Mouse (Mus musculus): ENCODE results near the gene Acer3. TPM values are rescaled to one million over a fixed set of nuclear protein-coding genes. Genes with fewer than 3 reads are reported as not detected.

The Acer3 gene
- total RNA-seq (2015; ENCODE audit: low replicate concordance) = 18.4 and 22.2 TPM in 2 replicates
- total RNA-seq (2017; ENCODE audit: low replicate concordance) = 17.0 and 27.6 TPM in 2 replicates

DNA sequence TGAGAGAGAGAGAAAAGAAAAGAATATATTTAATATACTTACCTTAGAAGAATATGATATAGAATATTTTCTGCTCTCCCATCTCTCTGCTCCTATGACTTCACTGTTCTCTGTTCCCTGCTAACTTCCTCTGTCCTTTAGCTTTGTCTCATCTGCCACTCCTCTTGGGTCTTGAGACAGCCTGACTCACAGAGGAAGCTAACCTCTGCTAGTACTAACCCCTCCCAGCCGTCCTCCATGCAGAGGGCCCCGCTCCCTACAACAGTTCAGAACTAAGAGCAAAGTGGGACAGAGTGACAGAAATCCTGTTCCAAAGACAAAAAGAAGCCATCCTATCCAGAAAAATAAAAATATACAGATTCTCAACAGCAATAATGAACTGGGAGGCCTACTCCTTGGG is at the start of gene Acer3:
Acer3 (minus strand) TSS at position 126 of the 400 bp plus-strand sequence.
- no peak for ATAC-seq (replicated peaks; ENCODE audit: low FRiP score, poor library complexity, severe bottlenecking)

DNA sequence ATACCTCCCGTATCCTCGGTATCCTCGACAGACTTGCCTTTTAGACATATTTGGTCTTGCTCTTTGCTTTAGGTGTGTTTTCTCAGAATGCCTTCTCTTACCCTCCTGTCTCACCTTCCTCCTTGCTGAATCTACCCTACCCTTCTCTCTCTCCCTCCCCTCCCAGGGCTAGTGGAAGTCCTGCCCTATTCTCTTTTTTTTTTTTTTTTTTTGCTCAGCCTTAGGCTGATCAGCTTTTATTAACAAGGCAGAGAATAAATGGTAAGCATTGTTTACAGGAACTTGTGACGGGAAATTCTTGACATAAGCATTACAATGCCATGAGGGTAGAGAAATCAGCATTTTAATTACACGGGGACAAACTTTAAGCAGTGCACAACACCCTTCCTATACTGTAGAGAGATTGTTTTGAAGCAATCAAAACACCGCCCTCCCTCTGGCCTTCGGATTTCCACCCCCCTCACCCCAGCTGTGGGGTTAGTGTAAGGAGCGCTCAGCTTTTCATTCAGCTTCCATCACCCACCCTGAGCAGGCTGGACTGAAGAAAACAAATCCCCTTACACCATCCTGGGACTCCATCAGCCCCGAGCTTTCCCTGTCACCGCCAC is 48.9 kb upstream of the Acer3 start:
- no peak for ATAC-seq (replicated peaks; ENCODE audit: low FRiP score, poor library complexity, severe bottlenecking)

GRCm38 (mm10) chr7:98361662-98362061 is 40.7 kb upstream of the Acer3 start:
- no peak for ATAC-seq (replicated peaks; ENCODE audit: low FRiP score, poor library complexity, severe bottlenecking)

GRCm38 (mm10) chr7:98361063-98361652 is 40.1 kb upstream of the Acer3 start, which contains the start of gene Tsku:
Gene Tsku (minus strand): TSS chr7:98361328.
- ATAC-seq (replicated peaks; ENCODE audit: low FRiP score, poor library complexity, severe bottlenecking) = no peak

GRCm38 (mm10) chr7:98360621-98360990 is 39.6 kb upstream of the Acer3 start:
- no peak for ATAC-seq (replicated peaks; ENCODE audit: low FRiP score, poor library complexity, severe bottlenecking)

DNA sequence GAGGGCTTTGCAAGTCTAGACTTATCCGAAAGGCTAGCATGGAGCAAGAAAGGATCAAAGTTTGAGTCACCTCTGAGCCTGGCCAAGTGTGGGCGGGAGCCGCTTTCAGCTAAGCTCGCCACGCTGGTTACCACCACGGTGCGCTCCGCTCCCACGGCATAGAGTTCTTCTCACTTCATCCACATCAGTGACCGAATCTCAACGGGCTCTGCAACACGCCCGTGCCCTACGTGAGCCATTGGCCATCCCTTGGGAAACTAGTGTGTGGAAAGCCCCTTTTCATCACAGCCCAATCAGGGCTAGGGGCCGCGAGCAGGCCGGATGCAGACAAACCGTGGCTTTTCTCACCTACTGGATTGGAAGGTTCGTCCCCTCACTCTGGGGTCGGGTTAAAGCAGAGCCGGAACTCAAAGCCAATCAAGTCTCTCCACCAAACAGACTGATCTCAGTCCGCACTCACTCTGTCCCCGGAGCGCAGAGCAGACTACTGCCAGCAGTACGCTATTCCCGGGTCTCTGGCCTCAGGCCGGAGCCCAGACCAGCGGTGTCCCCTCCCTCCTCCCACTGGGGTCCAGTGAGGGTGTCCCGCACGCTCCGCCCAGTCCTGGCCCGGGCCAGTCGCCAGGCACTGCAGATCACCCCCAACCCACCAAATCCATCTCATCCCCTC is 39.1 kb upstream of the Acer3 start:
- 0 out of 2 replicates have a peak, but pooled peaks have one; percentile 36 for ATAC-seq (replicated peaks; ENCODE audit: low FRiP score, poor library complexity, severe bottlenecking)

GRCm38 (mm10) chr7:98358016-98358415 is 37.0 kb upstream of the Acer3 start:
- ATAC-seq (replicated peaks; ENCODE audit: low FRiP score, poor library complexity, severe bottlenecking) = no peak

GRCm38 (mm10) chr7:98357324-98357723 is 36.3 kb upstream of the Acer3 start:
- ATAC-seq (replicated peaks; ENCODE audit: low FRiP score, poor library complexity, severe bottlenecking) = no peak

- ATAC-seq (replicated peaks; ENCODE audit: low FRiP score, poor library complexity, severe bottlenecking) = no peak
These were observed 33.9 kb upstream of the Acer3 start for GRCm38 (mm10) chr7:98354921-98355310.

DNA sequence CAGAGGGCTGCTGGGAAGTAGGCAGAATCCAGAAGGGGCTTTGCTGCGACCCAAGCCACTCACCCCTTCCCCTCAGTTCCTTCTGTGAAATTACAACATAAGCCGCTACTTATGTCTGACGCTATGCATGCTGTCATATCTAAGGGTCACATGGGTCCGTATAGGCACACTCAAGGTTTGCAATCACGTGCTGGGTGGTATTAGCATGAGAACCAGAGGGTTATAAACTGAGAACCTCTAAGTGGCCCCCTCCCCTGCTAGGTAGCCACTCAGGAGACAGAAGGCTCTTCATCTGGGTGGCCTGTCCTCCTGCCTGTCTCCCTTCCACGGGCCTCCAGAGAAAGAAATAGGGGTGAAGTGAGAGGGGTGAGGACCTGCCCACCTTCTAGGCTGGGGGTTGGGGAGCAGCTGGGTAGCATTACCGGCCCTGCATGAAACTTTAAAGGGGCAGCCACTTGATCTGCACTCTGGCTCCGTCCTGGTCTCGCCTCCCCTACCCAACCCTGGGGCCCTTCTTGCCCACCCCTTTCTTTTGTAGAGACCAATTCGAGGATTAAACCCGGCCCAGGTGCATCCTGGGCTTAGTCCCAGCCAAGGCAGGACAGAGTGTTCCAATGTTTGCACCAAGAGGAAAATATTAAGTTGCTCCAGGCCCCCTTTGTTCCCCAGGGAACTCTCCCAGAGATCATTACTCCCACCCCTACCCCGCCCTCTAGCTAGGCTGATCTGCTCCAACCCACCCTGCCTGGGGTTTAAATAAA is 33.3 kb upstream of the Acer3 start:
- ATAC-seq (replicated peaks; ENCODE audit: low FRiP score, poor library complexity, severe bottlenecking) = no peak

DNA sequence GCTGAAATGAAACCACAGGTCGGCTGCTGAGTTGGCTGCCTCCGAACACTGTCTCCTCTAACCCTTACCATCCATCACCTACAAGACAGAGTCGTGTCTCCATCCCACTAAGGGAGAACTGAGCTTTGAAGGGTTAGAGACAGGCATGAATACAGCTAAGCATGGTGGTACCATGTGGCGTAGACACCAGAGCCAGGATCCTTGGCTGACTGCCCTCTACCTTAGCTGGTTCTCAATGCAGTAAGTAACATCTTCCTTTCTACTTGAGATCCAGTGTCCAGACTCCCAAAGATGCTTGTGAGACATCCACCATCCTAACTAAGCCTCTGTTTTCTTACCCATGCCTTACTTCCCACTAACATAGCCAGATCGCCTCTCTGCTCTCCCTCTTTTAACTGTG is 32.6 kb upstream of the Acer3 start:
- no peak for ATAC-seq (replicated peaks; ENCODE audit: low FRiP score, poor library complexity, severe bottlenecking)

- no peak for ATAC-seq (replicated peaks; ENCODE audit: low FRiP score, poor library complexity, severe bottlenecking)
These were observed 30.5 kb upstream of the Acer3 start for GRCm38 (mm10) chr7:98351523-98351922.

DNA sequence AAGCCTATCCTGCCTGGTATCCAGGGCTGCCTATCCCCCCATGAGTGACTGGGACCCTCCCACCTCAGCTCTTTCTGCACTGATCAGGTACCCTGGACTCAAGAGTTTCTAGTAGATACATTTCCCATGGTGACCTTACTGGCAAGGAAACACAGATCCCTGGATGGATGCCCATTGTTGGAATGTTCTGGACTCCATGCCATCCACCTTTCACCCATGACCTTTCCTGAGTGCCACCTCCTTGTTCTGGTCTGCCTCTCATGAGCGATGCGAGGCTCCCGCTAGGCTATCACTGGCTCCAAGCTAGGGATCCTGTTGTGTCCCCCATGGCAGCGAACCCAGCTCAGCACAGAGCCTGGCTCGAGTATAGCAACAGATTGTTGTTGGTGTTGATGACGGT is 28.8 kb upstream of the Acer3 start:
- ATAC-seq (replicated peaks; ENCODE audit: low FRiP score, poor library complexity, severe bottlenecking) = no peak

DNA sequence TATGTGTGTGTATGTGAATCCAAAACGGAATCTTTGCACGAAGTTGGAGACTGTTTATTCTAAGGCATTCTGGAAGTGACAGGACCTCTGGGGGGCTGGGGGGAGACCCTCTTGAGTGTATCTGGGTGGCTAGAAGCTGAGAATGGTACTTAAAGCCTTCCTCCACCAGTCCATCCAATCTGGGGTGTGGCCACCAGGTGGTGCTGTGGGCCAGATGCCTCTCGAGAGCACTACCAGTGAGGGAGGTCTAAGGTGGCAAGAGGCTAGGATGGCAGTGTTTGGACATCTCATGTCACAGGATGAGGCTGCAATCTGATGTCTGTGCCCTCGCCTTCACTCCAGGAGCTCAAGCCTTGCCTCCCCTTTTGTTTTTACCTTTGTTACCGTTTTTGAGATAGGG is 28.1 kb upstream of the Acer3 start:
- ATAC-seq (replicated peaks; ENCODE audit: low FRiP score, poor library complexity, severe bottlenecking) = peak; percentile 74

GRCm38 (mm10) chr7:98348043-98348442 is 27.0 kb upstream of the Acer3 start:
- ATAC-seq (replicated peaks; ENCODE audit: low FRiP score, poor library complexity, severe bottlenecking) = peak; percentile 57

DNA sequence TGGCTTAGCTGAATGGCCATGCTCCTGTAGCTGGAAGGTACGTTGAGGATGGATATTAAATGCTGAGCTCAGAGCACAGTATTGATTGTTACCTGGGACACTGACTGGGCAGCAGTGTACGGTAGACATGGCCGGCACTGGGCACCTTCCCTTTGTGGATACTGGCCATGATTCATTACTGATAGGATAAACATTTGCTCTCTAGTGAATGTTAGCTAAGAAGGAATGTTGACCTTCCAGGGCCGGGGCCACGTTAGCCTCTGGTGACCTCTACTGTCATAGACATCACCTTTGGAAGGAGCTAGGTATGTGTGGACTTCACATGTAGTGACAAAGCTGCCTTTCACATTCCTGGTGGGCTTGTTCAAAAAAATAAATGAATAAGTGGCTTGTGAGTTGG is 26.5 kb upstream of the Acer3 start:
- no peak for ATAC-seq (replicated peaks; ENCODE audit: low FRiP score, poor library complexity, severe bottlenecking)

- ATAC-seq (replicated peaks; ENCODE audit: low FRiP score, poor library complexity, severe bottlenecking) = no peak
These were observed 24.0 kb upstream of the Acer3 start for GRCm38 (mm10) chr7:98345036-98345435.

DNA sequence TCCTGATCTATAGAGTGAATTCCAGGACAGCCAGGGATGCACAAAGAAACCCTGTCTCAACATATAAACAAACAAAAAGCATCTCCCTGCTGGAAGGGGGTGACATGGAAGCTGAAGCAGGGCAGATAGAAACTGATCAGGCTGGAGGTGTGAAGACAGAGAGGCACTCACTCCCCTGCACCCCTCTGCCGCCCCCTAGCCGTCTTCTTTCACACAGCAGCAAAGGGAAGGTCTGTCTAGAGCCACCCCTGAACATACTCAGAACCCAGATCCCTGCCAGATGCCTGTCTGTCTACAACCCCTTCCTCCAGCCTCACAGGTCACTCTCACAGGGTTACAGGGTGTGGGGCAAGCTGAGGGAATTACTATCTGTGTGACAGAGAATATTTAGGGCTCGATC is 23.4 kb upstream of the Acer3 start:
- ATAC-seq (replicated peaks; ENCODE audit: low FRiP score, poor library complexity, severe bottlenecking) = peak; percentile 41; the same call in 1 of the 2 replicates

GRCm38 (mm10) chr7:98342249-98342648 is 21.2 kb upstream of the Acer3 start:
- no peak for ATAC-seq (replicated peaks; ENCODE audit: low FRiP score, poor library complexity, severe bottlenecking)

DNA sequence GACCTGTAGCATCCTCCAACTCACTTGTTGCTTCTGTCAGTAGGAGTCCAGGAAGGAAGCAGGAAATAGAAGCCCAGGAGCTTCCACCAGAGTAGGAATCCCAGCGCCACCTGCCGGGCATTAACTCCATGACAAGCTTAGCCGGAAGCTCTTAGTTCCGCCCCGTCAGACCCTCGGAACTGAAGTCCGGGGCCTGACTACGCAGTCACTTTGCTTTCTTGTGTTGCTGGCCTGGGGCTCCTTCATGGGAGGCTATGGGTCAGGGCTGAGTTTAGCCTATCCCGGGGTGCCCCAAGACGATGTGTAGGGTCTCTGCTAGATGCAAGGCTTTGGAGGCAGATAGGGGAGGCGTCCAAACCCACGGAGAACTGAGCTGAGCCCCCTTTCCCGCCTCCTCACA is 20.5 kb upstream of the Acer3 start:
- ATAC-seq (replicated peaks; ENCODE audit: low FRiP score, poor library complexity, severe bottlenecking) = peak; percentile 86
